Mouse (Mus musculus) midbrain, embryonic 13.5 days (tissue): ENCODE data around the gene Fxyd5. TPM values are rescaled to one million over a fixed set of nuclear protein-coding genes. Genes with fewer than 3 reads are reported as not detected.

Experiments used
- ATAC-seq: fragments of 200-750 bp; cut with Nextera tagmentation; 2 replicates; pipeline ENCODE4 v1.8.0; 2017; ENCODE audit warnings: mild to moderate bottlenecking, moderate TSS enrichment, moderate library complexity
- H3K27ac ChIP-seq: fragments of 300-500 bp; sonication (generic); 2 replicates; pipeline ENCODE4 v1.5.1; 2015; ENCODE audit warnings: inconsistent platforms, mild to moderate bottlenecking, moderate library complexity
- H3K27me3 ChIP-seq: fragments of 300-500 bp; sonication (generic); 2 replicates; pipeline ENCODE4 v1.6.1; 2015; ENCODE audit warnings: mild to moderate bottlenecking, inconsistent platforms
- H3K36me3 ChIP-seq: fragments of 300-500 bp; sonication (generic); 2 replicates; pipeline ENCODE4 v1.6.1; 2015; ENCODE audit warnings: mild to moderate bottlenecking, inconsistent platforms
- H3K4me1 ChIP-seq: fragments of 300-500 bp; sonication (generic); replicated peaks from 2 replicates; pipeline ENCODE4 v1.6.1; 2015; ENCODE audit warnings: inconsistent platforms
- H3K4me2 ChIP-seq: fragments of 300-500 bp; sonication (generic); replicated peaks from 2 replicates; pipeline ENCODE4 v1.6.1; 2015; ENCODE audit warnings: moderate library complexity, mild to moderate bottlenecking, inconsistent platforms
- H3K4me3 ChIP-seq: fragments of 300-500 bp; sonication (generic); replicated peaks from 2 replicates; pipeline ENCODE4 v1.5.1; 2015; ENCODE audit warnings: mild to moderate bottlenecking, inconsistent platforms
- H3K9ac ChIP-seq: fragments of 300-500 bp; sonication (generic); replicated peaks from 2 replicates; pipeline ENCODE4 v1.6.1; 2015; ENCODE audit warnings: mild to moderate bottlenecking, inconsistent platforms
- H3K9me3 ChIP-seq: fragments of 300-500 bp; sonication (generic); 2 replicates; pipeline ENCODE4 v1.6.1; 2016; ENCODE audit warnings: mild to moderate bottlenecking, inconsistent platforms
- WGBS: fragments of 180-500 bp; shearing (Covaris S2); methylation state at CpG from one replicate; pipeline ENCODE4 v1.1.7; 2015; 5-methylcytosine and 5-hydroxymethylcytosine counted together
- polyA plus RNA-seq: library from polyadenylated mRNA; unstranded; fragments of >200 nt; fragmentation: Nextera tagmentation; extraction: Ambion mirVana; gene quantifications from 2 replicates; pipeline ENCODE4 v1.2.1, GENCODE M21; 2015

Gene Fxyd5
- polyA plus RNA-seq, 1 experiment from 2014 or later: 11.7 TPM

- no peaks in the 10 kb centered on the region for H3K9me3 ChIP-seq
- ATAC-seq: no peak
- H3K4me1 ChIP-seq: peaks cover 54% of the 10 kb centered on the region
- H3K27ac ChIP-seq: no peak overlapping the region
- H3K9ac ChIP-seq: no peak overlapping the region
- 2% methylated on average over 22 of the region's 22 CpGs for whole genome bisulfite sequencing
- H3K4me3 ChIP-seq: peak overlapping the region; percentile 40
- peak overlapping the region; percentile 61 for H3K4me2 ChIP-seq
- H3K36me3 ChIP-seq: no peaks in the 10 kb centered on the region
- H3K27me3 ChIP-seq: peaks cover 66% of the 10 kb centered on the region
Measured at GRCm38 (mm10) chr7:31052251-31052635, 10.0 kb upstream of the Fxyd5 start.

- under 1% methylated on average over 27 of the region's 28 CpGs for WGBS
- peak within 1 kb of the TSS; percentile 40 for H3K4me3 ChIP-seq
- H3K27me3 ChIP-seq: peaks cover 66% of the 10 kb centered on the region
- peak within 1 kb of the TSS; percentile 61 for H3K4me2 ChIP-seq
- no peaks in the 10 kb centered on the region for H3K9me3 ChIP-seq
- H3K36me3 ChIP-seq: no peaks in the 10 kb centered on the region
- 0 out of 2 replicates have a peak, but pooled peaks have one; percentile 2 for ATAC-seq
- peaks cover 54% of the 10 kb centered on the region for H3K4me1 ChIP-seq
- peak within 1 kb of the TSS; percentile 53; the same call in 1 of the 2 replicates for H3K27ac ChIP-seq
- H3K9ac ChIP-seq: peak within 1 kb of the TSS; percentile 57
Measured at GRCm38 (mm10) chr7:31051321-31052021, 9.2 kb upstream of the Fxyd5 start, which contains the start of gene Fxyd7. TSS of gene Fxyd7 (minus strand) at chr7:31051467.

GRCm38 (mm10) chr7:31050921-31051320 lies 8.6 kb upstream of the Fxyd5 start:
- peak overlapping the region; percentile 61 for H3K4me2 ChIP-seq
- H3K36me3 ChIP-seq: no peaks in the 10 kb centered on the region
- H3K4me3 ChIP-seq: peak overlapping the region; percentile 40
- H3K9ac ChIP-seq: peak overlapping the region; percentile 57; the same call in 1 of the 2 replicates
- WGBS: 3% methylated on average over 9 of the region's 9 CpGs
- ATAC-seq: 0 out of 2 replicates have a peak, but pooled peaks have one; percentile 7
- peaks cover 54% of the 10 kb centered on the region for H3K4me1 ChIP-seq
- H3K27ac ChIP-seq: no peak overlapping the region
- H3K27me3 ChIP-seq: peaks cover 66% of the 10 kb centered on the region
- no peaks in the 10 kb centered on the region for H3K9me3 ChIP-seq

GRCm38 (mm10) chr7:31050487-31050886 lies 8.2 kb upstream of the Fxyd5 start:
- peak overlapping the region; percentile 53; the same call in 1 of the 2 replicates for H3K27ac ChIP-seq

GRCm38 (mm10) chr7:31049846-31050281 lies 7.6 kb upstream of the Fxyd5 start:
- Histone ChIP-seq H3K9ac (peak overlapping the region; percentile 57), H3K4me2 (peak overlapping the region; percentile 61), H3K27me3 (peaks cover 64% of the 10 kb centered on the region), H3K27ac (peak overlapping the region; percentile 53), H3K4me1 (peaks cover 46% of the 10 kb centered on the region), H3K4me3 (peak overlapping the region; percentile 40), H3K36me3 (no peaks in the 10 kb centered on the region), H3K9me3 (no peaks in the 10 kb centered on the region)
- 1% methylated on average over 14 of the region's 15 CpGs for WGBS
- ATAC-seq: peak; percentile 62

More at GRCm38 (mm10) chr7:31050487-31050886, 8.2 kb upstream of the Fxyd5 start:
- H3K27me3 ChIP-seq: peaks cover 65% of the 10 kb centered on the region
- peaks cover 52% of the 10 kb centered on the region for H3K4me1 ChIP-seq
- peak overlapping the region; percentile 40 for H3K4me3 ChIP-seq
- H3K36me3 ChIP-seq: no peaks in the 10 kb centered on the region
- no peak for ATAC-seq
- no peaks in the 10 kb centered on the region for H3K9me3 ChIP-seq
- peak overlapping the region; percentile 61 for H3K4me2 ChIP-seq
- 5% methylated on average over 6 of the region's 6 CpGs for WGBS
- H3K9ac ChIP-seq: peak overlapping the region; percentile 57

- peaks cover 42% of the 10 kb centered on the region for H3K4me1 ChIP-seq
- H3K9me3 ChIP-seq: no peaks in the 10 kb centered on the region
- H3K9ac ChIP-seq: peak overlapping the region; percentile 57
- H3K27ac ChIP-seq: no peak overlapping the region; the same call in 1 of the 2 replicates
- WGBS: 18% methylated on average over 5 of the region's 5 CpGs
- peaks cover 64% of the 10 kb centered on the region for H3K27me3 ChIP-seq
- ATAC-seq: peak; percentile 9; the same call in 1 of the 2 replicates
- peak overlapping the region; percentile 40 for H3K4me3 ChIP-seq
- no peaks in the 10 kb centered on the region for H3K36me3 ChIP-seq
- H3K4me2 ChIP-seq: peak overlapping the region; percentile 61
Measured at GRCm38 (mm10) chr7:31049135-31049845, 7.0 kb upstream of the Fxyd5 start.

GRCm38 (mm10) chr7:31041662-31042315 lies 492 bp downstream of the Fxyd5 start:
- Histone ChIP-seq H3K4me3 (no peak overlapping the region; the same call in 1 of the 2 replicates), H3K27me3 (peaks cover 56% of the 10 kb centered on the region), H3K27ac (no peak overlapping the region), H3K36me3 (no peaks in the 10 kb centered on the region), H3K9ac (0 out of 2 replicates have a peak overlapping the region, but pooled peaks have one; percentile 43), H3K9me3 (no peaks in the 10 kb centered on the region), H3K4me2 (peak overlapping the region; percentile 42), H3K4me1 (0 out of 2 replicates have a peak, but pooled peaks cover 4% of the 10 kb centered on the region)
- 3% methylated on average over 28 of the region's 28 CpGs for WGBS
- ATAC-seq: peak; percentile 28; the same call in 1 of the 2 replicates

- Histone ChIP-seq H3K4me2 (no peak overlapping the region), H3K9me3 (no peaks in the 10 kb centered on the region), H3K9ac (no peak overlapping the region), H3K36me3 (no peaks in the 10 kb centered on the region), H3K4me1 (0 out of 2 replicates have a peak, but pooled peaks cover 4% of the 10 kb centered on the region), H3K4me3 (no peak overlapping the region), H3K27me3 (peaks cover 56% of the 10 kb centered on the region), H3K27ac (no peak overlapping the region)
- 42% methylated on average over 8 of the region's 8 CpGs for WGBS
- no peak for ATAC-seq
Measured at GRCm38 (mm10) chr7:31041023-31041407, 1.3 kb downstream of the Fxyd5 start.

GRCm38 (mm10) chr7:31040281-31041022 lies 1.8 kb downstream of the Fxyd5 start:
- 83% methylated on average over 12 of the region's 12 CpGs for WGBS
- Histone ChIP-seq H3K4me1 (0 out of 2 replicates have a peak, but pooled peaks cover 4% of the 10 kb centered on the region), H3K4me3 (no peak overlapping the region)

GRCm38 (mm10) chr7:31039011-31039410 lies 3.3 kb downstream of the Fxyd5 start:
- Histone ChIP-seq H3K4me1 (0 out of 2 replicates have a peak, but pooled peaks cover 4% of the 10 kb centered on the region), H3K27me3 (peaks cover 45% of the 10 kb centered on the region), H3K9ac (no peak overlapping the region), H3K9me3 (no peaks in the 10 kb centered on the region), H3K4me3 (no peak overlapping the region), H3K36me3 (no peaks in the 10 kb centered on the region), H3K4me2 (no peak overlapping the region), H3K27ac (no peak overlapping the region)
- WGBS: 91% methylated on average over 4 of the region's 4 CpGs
- ATAC-seq: no peak

More at GRCm38 (mm10) chr7:31040281-31041022, 1.8 kb downstream of the Fxyd5 start:
- no peak for ATAC-seq
- Histone ChIP-seq H3K27ac (no peak overlapping the region), H3K4me2 (no peak overlapping the region), H3K36me3 (no peaks in the 10 kb centered on the region), H3K9ac (no peak overlapping the region), H3K9me3 (no peaks in the 10 kb centered on the region), H3K27me3 (peaks cover 56% of the 10 kb centered on the region)

- H3K36me3 ChIP-seq: no peaks in the 10 kb centered on the region
- no peak overlapping the region for H3K4me2 ChIP-seq
- H3K27ac ChIP-seq: no peak overlapping the region
- 59% methylated on average over 2 of the region's 2 CpGs for WGBS
- ATAC-seq: no peak
- H3K27me3 ChIP-seq: peaks cover 31% of the 10 kb centered on the region
- 0 out of 2 replicates have a peak, but pooled peaks cover 4% of the 10 kb centered on the region for H3K4me1 ChIP-seq
- H3K9ac ChIP-seq: no peak overlapping the region
- no peak overlapping the region for H3K4me3 ChIP-seq
- no peaks in the 10 kb centered on the region for H3K9me3 ChIP-seq
Measured at GRCm38 (mm10) chr7:31037675-31038074, 4.6 kb downstream of the Fxyd5 start.
